Mouse (Mus musculus) layer of hippocampus, adult 8-10 months (tissue): ENCODE measurements around the gene Cnnm2. TPM values are rescaled to one million over a fixed set of nuclear protein-coding genes. Genes with fewer than 3 reads are reported as not detected.
A peak's percentile ranks its signal among the peaks of the same experiment; 100 is the strongest.

Experiments used
- DNase-seq, 2 experiments: peaks; one replicate each; pipeline ENCODE4 v3.0.0; 2022; ENCODE audit warnings: low spot score in 2 of 2
- total RNA-seq, 4 experiments: library from RNA; stranded (reverse); gene quantifications; 2 replicates each; pipeline ENCODE4 v1.2.4; 2022

The Cnnm2 gene
- total RNA-seq, 4 experiments from 2014 or later, result 35.6 to 43.6 (median 39.9) TPM

DNA sequence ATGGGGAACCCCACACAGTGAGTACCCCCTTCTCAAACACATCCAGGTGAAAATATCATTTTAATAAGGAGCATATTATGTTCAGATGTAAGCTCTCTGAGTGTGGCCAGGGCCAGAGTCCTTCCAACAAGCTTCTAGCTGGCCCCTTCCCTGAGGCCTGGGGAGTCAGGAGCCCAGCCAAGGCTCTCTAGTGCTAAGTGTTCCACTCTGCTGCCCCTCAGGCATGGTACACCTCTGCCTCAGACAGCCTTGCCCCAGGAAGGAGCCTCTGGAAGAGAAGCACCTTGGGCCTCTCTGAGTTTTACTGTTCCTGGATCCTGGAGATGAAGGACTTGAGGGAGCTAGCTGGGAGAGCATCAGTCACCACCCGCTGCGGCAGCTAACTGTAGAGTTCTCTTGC is 118.5 kb downstream of the Cnnm2 start:
- DNase-seq, result no peak

DNA sequence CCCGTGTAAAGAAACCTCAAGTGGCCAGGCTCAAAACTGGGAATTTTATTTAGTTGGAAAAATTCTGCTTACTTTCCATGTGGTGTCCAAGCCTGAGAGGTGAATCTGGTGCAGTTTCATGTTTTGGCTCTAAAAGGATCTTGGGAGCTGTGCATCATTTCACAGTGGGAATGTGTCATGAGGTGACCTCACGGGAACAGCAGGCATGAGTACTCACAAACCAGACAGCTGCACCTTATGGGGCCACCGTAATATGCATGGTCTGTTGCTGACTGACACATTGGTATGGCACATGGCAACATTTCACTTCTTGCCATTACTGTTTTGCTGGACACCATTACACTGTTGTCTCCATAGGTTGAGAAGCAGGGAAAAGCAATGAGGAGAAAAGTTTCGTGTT is 124.0 kb downstream of the Cnnm2 start:
- DNase-seq, result no peak

DNA sequence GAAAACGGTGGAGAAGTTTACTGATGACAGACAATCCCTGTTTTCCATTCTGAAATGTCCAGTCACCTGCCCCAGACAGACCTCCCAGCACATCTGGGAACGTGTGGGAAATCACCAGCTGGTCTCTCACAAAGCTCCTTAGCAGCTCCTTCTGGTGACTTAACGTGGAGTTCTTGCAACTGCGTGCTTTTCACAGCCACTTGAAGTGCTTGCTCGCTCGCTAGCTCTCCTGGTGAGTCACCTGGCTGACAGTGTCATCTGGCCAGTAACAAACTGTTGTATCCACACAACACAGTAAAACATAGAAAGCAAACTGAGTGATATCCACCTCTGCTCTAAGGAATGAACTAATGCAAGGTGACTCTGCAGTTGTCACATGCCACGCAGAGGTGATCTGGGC is 125.4 kb downstream of the Cnnm2 start:
- DNase-seq, result no peak

DNA sequence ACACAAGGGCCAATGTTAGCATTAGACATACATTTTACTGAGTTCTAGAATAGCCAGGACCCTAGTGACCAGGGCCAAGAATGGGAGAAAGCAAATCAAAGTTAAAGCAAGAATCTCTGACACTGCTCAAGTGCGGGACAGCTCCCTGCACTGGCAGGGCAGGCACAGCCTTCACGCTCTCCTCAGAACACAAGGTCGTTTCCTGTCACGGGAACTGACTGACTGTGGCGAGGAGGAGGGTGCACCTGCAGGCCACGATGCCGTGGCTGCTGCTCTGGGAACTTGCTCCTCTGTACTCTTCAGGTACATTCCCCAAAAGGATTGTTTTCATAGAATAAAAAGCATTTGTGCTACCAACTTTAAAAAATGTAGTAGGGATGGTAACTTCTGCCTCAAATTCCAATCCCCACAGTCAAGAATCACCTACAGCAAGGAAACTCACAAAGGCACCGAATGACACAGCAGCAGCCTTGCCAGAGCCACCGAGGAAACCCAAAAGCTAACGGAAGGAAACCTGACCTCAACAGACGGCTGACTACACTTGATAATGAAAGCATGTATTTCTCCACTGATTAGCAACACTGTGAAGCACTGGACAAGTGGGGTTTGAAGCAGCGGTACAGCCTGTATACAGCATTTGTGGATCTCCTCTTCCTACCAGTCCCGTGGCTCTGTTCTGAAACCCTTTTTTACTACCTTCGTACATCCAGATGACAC is 126.6 kb downstream of the Cnnm2 start:
- DNase-seq, result no peak

DNA sequence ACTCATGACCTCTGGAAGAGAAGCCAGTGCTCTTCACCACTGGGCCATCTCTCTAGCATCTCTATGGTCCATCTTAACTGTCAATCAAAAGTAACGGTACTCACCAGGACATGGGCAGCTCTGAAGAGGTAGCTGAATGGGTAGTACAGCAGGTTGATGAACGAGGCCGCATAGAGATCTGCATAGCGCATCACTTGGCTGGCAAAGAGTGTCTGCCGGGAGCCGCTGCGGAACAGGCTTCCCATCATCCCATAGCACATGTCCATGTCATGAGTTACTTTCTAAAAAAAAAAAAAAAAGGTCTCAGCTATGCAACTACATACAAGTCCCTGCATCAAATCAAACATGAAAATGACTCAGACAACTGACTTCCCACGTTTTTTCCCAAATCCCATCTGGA is 128.3 kb downstream of the Cnnm2 start:
- no peak for DNase-seq

DNA sequence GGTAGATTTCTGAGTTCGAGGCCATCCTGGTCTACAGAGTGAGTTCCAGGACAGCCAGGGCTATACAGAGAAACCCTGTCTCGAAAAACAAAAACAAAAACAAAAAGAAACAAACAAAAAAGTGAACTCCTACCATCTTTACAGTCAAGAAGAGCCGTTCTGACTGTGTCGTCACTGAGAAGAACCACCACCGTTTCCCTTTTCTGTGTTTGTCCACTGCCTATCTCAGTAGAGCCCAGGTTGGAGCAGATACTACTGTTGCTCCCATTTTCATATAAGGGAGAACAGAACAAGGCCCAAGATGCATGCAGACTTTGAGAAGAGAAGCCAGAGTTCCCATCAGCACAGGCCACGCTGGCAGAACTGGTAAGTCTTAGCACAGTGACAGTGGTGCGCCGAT is 129.3 kb downstream of the Cnnm2 start:
- no peak for DNase-seq

DNA sequence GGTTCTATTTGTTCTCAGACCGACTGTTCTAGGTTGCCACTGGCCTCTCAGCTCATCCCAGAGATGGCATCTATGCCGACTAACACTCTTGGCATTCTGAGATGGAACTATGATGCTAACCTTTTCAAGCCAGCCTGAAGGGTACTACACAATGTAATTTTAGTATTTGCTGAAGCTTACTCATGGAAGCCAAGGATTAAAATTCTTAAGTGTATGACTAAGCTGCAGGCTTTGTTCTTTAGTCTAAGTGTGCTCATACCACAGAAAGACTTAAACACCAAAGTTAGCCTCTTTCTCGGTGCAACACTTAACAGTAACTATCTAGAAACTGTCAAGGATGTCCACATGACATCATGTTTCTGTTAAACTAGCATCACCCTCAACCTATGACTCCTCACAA is 131.5 kb downstream of the Cnnm2 start:
- DNase-seq, result no peak

DNA sequence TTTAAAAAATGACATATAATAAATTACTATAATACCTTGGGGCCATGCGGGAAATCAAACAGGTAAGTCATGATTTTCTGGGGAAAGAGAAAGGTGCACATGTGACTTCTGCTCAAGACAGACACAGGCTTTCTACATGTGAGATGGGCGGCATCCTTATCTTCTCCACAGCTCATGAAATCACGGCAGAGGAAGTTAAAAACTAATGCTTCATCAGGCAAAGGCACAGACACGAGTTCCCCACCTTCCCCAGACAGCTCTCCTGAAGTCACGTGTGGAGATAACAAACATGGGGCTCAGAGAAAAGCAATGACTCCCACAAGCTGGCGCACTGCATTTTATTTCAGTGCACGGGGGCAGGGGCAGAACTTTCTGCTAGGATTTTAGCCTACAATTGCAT is 132.1 kb downstream of the Cnnm2 start:
- no peak for DNase-seq

DNA sequence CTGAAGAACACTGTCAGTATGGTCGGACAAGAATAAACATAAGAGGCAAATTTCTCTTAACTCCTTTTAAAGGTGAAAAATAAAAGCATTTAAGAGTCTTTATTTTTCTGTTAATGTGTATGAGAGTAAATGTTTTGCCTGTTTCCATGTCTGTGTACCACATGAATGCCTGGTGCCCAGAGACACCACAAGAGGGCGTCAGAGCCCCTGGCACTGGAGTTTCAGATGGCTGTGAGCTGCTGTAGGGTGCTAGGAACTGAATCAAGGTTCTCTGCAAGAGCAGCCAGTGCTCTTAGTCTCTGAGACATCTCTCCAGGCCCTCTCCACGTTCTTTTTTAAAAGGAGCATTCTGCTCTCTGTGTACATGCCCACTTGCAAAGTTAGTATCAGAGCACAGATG is 135.7 kb downstream of the Cnnm2 start:
- no peak for DNase-seq

DNA sequence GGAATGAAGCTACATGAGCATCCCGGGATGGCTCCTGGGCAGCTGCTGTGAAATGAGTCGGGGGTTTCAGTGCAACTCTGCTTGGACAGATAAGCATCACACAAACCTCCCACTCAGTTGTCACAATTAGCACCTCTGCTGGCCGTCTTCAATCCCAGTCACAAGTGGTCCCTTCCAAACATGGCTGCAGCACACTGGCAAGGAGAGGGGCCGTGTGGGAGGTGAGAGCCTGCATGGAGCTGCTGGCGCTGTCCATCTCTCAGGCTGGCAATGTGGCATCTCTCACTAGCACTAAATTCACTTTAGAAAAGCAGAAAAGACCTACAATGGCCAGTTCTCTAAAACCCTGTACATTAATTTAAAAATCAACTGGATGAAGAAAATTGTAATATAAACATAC is 136.8 kb downstream of the Cnnm2 start:
- DNase-seq, result no peak

DNA sequence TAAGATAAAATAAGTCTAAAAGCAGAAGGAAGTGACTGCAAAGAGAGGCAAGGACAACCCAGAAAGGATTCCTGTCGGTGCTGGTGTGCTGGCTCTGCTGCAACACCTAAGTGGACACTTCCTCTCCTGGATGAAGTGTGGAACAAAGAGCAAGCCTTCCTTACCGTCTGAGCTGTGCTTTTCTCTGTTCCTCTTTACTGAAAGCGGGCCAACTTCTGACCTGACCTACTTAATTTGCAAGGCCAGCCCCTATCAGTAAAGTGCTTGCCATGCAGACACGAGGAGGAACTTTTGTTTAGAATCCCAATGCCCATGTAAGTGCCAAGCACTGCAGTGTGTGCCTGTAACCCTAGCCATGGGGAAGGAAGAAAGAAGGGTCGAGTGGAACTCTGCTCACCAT is 137.9 kb downstream of the Cnnm2 start:
- no peak for DNase-seq

DNA sequence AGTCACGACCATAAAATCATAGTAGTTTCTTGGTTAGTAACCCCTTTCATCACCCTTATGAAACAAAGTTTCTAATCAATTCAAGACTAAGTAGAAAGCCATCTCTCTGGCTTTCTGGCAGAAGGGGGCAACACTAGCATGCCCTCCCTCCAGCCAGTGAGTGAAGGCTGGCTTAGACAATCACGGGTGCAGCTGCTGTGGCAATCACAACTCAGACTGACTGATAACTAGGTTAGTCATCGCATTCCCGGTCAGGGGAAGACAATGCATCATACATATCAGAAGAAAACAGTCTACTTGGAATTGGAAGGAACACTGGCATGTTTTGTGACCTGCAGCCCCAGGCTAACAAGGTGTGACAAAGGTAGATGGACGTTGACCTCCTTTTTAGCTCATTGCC is 138.5 kb downstream of the Cnnm2 start:
- DNase-seq, result no peak

DNA sequence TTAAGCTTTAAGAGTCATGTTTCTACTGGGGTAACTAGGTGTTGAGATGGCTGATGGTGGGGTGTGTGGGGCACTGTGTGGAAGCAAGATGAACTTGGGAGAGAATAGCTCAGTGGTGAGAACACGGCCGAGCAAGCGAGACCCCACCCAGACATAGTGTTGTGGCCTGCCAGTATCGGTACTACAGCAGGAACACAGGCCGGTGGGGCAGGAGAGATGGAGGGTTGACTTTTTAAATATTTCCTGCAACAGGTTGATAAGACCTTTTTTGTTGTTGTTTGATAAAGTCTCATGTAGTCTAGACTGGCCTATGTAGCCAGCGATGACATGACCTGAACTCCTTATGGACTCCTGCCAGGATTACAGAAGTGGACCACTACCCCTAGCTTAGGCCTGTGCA is 139.4 kb downstream of the Cnnm2 start:
- DNase-seq, result no peak

DNA sequence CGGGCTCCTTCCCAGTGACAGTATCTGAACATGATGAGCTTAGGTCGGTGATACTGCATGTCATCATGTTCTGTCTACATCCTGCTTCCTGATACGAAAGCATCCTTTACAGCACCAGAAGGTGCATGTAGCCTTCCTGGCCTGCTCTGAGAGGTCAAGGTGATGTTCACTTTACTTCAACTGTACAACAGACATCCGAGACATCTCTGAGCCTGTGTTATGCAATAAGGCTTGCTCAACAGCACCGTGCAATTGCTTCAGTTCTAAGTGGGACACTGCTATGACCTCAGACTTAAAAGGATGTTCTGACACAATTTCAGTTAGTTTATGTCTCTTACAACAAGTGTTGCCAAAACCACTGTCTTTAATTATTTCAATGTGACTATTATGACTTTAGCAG is 139.9 kb downstream of the Cnnm2 start:
- no peak for DNase-seq

DNA sequence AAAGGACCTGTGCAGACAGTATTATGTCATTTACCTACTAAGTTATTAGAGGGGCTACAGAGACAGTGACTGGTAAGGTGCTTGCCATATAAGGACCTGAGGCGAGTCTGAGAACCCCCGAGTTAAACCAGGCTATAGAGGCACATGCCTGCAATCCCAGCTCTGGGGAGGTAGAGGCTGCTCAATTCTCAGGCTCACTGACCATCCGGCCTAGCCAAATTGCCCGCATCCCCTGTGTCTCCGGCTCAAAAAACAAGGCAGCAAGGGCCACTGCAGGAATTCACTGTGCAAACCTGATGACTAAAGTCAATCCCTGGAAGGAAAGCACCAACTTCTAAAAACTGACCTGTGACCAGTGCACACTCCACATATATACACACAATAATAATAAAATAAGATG is 142.0 kb downstream of the Cnnm2 start:
- DNase-seq, result no peak

DNA sequence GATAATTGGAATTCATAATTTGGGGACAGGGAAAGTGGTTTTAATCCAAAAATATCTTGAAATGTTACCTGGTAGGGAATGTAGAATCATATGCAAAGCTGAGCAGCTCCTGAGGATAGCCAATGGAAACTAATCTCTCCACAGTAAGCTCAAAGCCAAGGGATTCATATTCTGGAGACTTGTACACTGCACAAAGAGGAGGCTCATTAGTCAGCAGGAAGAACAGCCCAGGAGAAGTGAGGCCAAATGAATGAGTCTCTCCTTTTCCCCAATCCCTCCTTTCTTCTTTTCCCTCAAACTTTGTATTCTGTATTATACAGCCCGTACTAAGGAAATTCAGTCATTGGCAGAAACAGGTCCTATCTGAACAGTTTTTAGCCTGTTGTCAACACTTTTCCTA is 143.5 kb downstream of the Cnnm2 start:
- DNase-seq, result no peak

DNA sequence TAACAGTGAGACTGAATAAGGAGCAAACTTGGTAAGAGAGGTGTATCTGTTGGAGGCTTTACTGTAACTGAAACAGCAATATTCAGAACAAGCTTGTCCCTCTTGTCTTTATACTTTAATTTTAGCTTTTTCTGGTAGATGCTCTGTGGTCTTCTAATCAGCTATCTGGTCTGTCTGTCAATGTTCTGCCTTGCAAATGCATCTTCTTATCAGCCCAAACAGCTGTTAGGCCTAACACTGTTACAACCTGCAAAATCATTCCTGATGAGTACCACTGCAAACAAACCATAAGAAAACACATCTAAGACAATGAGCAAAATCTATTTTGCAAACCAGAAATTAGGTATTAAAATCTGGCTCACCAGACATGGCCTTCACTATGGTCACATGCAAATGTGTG is 144.0 kb downstream of the Cnnm2 start:
- no peak for DNase-seq

DNA sequence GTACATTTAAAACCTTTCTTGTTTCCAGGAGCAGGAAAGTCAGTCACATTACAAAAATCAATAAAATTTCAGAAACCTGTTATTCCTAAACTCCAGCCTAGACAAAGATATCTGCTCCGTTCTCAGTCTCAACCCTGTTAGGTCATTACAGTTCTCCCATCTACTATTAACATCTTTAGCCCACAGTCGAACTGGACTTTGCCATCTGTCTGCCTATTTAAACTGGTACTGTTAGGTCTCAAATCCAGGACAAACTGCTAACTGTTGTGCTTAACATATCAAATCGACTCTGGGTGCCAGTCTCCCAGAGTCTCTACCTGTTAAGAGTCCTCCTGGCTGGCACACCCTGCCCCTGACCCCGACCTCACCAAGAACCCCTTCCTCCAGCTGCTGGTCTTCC is 144.6 kb downstream of the Cnnm2 start:
- no peak for DNase-seq

DNA sequence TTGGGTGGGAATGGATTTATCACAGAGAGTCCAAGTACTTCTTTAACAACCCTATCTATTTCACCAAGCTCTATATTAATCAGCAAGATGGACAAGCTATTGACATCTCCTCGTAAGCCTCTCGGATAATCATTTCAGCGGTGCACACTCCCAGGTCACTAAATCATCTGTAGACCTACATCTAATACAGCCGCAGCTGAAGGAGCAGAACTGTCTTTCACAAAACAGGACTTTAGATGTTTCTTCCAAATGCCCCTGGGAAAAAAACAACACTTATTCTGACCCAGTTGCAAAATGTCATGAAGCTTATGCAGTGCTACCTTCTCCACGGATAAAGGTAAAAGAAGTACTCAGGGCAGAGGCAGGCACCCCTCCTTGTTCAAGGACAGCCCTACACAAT is 146.8 kb downstream of the Cnnm2 start:
- no peak for DNase-seq

DNA sequence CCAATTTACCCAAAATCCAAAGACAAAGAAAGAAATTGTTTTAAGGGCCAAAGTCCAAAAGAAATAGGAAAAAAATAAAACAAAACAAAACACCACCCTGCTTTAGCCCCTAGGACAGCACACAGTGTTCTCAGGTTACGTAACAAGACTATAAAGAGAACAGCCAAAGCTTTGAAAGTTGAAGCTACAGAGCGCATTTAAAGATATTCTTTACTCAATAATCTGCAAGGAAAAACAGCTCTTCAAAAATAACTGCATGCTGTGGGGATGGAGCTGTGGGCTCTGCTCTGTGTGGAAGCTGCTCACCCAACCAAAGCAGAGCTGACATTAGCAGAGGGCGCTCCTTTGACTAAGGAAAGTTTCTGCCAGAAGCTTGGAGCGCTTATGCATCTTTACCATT is 147.6 kb downstream of the Cnnm2 start:
- peak in 1 of 2 experiments; percentile 43 for DNase-seq

DNA sequence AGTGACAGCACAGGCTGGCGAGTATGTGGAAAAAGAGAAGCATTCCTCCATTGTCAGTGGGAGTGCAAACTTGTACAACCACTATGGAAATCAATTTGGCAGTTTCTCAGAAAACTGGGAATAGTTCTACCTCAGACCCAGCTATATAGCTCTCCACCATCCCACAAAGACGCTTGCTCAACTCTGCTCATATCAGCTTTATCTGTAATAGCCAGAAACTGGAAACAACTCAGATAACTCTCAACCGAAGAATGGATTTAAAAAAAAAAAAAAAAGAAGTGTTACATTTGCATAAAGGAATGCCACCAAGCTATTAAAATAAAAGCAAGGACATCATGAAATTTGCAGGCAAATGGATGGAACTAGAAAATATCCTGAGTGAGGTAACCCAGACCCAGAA is 150.1 kb downstream of the Cnnm2 start:
- DNase-seq, result no peak

DNA sequence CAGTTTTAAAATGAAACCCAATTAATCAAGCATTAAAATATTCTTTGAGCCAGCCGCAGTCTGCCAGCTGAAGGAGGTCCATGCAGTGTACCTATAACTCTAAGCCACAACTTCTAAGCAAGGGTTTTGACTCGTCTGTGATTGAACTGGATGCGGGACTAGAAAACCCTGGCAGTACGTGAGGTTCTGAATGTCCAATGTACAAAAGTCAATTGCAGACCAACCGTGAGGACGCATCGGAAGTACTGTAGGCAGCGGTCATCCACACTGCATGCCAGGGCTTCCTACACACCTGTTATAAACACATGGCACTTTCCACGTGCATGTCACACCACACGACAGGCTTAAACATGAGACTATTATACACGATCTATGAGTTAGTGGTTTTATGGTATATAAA is 152.2 kb downstream of the Cnnm2 start:
- DNase-seq, result no peak

DNA sequence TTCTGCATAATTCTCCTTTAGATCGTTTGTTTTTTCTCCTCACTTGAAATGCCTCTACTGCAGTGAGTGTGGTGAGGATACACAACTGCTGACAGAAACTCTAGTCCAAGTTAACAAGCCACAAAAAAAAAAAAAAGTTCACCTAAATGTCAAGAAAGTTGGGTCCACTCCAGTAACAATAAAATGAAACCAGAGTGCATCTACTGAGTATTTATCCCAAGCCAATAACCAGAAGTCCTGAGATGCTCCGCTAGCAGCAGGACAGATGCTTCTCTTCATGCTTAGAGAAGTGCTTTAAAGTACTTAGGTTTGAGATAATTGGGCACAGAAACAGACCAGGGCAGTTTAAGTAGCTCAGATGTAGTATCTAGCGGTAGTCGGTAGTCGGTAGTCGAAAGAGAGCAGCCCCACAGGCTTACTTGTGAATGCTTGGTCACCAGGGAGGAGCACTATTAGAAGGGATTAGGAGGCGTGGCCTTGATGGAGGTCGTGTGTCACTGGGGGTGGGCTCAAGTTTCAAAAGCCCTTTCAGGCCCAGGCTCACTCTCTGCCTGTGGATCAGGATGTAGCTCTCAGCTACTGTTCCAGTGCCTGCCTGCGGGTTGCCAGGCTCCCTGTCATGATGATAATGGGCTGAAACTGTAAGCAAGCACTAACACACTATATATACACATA is 154.1 kb downstream of the Cnnm2 start:
- no peak for DNase-seq

DNA sequence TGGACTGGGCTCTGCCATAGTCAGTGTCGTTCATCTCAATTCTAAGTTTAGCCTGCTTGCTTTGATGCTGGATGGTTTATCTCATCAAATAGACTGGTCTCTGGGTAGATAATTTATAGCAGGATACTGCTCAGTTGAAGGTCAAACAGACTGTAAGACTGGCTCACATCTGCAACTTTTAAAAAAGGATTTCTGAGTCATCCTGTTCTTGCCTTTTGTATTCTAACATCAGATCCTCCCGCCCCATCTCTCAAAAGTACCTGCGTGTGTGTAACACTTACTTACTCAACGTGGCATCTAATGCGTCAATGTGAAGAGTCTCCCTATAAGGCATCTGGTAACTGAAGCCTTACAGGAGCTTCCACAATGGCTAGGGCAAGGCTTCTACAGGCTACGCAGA is 159.2 kb downstream of the Cnnm2 start:
- DNase-seq, result no peak
